Mouse (Mus musculus): ENCODE results near the gene P2ry10b.

Gene P2ry10b

DNA sequence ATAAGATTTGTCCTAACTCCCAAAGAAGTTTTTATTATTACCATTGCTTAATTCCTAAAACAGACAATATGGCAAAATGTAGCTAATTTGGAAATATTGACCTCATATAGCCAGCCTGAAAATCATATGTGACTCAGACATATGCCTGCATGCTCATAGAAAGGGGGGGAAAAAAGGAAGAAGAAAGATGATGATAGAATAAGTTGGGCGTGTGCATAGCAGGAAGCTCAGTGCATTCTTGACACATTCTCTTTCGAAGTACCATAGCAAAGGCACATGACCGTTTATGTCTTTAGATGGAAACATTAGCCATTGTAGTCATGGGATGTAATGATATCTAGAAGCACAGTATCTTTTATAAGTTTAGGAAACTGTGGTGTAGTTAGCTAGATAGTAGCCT lies at the start of gene P2ry10b:
P2ry10b (plus strand) TSS at position 247 of the 400 bp plus-strand sequence.
- DNase-seq (ENCODE audit: low read depth) = no peak

DNA sequence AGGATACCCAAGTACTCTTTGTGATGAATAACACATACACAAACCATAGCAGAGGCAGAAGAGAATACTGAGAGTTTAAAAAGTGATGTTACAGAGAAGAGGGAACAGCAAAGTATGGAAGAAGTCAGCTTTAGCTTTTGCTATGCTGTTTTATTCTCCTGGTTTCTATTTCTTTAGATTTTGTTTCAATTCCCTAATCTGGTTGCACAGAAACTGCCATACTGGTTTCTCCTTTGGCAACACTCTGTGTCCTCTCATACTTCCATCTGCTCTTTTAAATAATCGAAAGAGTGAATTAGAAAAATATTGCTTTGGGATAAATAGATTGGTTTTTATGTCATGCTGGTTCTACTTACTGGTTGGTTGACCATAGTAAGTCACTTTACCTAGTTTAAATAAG lies 32.4 kb upstream of the P2ry10b start:
- no peak for DNase-seq (ENCODE audit: low read depth)

DNA sequence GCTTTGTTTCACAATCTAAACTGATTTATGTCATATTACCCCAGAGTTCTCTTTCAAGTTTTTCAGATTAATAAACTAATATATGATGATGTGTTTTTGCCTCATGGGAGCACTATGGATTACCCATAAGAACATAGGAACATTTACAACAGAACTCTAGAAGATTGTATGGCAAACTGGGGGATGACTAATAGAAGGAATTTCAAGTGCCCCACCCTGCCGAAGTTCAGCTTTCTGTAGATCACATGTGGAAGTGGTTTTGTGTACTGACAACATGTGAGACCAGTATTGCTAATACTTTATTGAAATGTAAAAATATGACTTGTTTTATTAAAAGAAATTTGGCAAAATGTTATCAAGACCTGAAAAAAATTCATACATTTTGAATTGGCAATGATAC lies 31.7 kb upstream of the P2ry10b start:
- no peak for DNase-seq (ENCODE audit: low read depth)

DNA sequence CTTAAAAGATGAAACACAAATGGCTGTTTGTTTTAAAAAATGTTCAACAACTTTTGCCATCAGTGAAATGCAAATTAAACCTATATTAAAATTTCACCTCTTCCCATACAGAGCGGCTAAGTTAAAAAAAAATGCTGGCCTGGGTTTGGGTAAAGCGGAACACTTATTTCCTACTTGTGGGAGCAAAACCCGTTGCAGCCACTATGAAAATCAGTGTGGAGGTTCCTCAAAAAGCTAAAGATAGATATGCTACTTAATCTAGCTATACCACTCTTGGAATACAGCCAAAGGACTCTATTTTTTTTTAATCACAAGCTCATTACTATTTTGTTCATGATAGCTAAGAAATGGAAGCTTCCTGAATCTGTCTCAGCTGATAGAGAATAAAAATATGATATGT lies 5.5 kb upstream of the P2ry10b start:
- DNase-seq (ENCODE audit: low read depth) = no peak

DNA sequence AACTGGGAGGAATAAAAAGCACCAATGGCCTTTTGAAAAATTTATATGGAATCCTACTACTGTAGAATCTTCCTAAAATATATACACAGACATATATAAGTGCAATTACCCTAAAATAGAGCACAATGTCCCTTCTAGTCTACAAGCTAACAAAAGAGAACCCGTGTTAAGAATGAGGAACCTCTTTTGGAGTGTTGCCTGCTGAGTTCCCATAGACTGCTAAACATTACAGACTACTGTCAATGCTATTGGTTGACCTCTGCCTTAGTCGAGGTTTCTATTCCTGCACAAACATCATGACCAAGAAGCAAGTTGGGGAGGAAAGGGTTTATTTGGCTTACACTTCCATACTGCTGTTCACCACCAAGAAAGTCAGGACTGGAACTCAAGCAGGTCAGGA lies 4.8 kb upstream of the P2ry10b start:
- DNase-seq (ENCODE audit: low read depth) = no peak

DNA sequence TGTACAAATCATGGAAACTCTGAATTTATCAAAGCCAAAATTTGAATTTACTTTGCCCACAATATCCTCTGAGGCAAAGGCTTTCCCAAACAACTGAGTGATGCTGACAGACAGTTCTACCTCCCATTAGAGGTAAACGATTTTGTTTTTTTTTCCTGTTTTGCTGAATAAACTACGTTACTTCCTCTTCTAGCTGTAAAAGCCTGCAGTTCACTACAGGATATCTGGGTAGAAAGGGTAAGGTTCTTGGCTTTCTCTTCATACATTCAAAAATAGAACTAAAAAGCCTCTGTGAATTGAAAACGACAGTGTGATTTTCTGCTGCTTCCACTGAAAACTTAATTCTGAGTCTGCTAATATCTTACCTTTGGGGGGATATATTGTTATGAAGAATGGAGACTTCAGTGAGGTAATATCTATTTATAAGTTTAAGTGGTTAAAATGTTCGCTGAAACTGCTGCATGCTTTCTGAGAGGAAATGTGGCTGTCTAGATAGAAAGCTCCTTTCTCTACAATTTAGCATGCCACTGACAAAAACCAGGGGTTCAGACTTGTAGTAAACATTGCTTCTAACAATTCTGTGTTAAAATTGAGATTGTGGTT lies 765 bp downstream of the P2ry10b start:
- no peak for DNase-seq (ENCODE audit: low read depth)

DNA sequence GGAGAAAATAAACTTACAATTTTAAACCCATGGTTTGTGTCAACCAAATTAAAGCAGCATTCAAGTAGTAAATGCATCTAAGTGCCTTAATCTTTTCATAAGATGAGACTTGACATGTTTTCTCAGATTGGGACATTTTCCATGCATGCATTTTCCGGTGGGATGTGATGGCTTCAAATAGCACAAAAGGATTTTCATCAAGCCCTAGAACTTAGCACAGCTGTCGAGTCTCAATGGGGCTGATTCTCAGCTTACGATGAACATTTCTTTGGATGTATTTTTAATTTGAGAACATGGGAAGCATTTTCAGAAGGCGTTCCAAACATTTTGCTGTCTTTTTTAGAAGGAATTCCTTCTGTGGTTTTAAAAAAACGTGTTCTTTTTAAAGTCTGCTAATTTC lies 1.3 kb downstream of the P2ry10b start:
- DNase-seq (ENCODE audit: low read depth) = no peak

DNA sequence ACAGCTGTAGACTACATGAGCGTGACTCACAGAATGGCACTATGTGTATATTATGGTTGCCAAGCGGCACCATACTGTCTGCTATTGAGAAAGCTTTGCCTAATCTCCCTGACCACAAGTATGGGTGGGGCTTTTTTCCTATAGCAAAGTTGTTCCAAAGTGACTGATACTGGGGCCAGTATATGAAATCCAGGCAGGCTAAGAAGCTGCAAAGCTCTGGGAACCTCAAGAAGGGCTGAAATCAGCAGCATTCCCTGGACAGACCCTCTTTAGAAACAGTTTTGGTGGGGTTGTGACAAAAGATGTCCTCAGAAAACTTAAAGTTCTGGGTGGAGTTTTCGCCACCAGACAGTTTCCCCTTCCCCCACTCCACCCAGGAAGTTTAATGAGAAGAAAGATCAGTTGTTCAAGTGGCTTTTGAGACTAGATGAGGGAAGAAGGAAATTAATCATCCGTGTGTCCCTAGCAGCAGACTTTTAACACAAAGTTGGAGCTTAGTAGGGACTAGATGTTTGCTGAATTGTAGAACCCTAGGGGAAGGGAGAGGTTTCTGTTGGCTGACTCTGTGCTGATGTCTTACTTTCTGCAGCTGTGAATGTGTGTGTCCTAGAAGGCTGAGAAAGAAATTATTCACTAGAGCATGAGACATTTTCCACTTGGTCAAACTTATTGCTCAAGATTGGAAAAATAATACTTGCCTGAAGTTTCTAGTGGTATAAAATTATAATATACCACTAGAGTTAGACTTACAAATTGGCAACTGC lies 2.2 kb downstream of the P2ry10b start:
- DNase-seq (ENCODE audit: low read depth) = peak; percentile 45

DNA sequence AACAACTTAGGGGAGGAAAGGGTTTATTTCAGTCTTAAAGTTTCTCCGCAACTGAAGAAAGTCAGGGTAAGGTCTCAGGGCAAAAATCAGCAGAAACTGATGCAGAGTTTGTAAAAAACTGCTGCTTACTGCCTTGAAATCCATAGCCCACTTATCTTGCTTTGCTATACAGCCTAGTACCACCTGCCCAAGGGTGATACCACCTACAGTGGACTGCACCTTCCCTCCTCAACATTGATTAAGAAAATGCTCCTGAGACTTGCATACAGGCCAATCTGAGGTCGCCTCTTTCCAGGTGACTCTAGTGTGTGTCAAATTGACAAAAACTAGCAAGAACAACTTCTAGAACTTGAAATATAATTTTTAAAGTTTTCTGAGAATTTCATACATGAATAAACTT lies 7.3 kb downstream of the P2ry10b start:
- DNase-seq (ENCODE audit: low read depth) = no peak

DNA sequence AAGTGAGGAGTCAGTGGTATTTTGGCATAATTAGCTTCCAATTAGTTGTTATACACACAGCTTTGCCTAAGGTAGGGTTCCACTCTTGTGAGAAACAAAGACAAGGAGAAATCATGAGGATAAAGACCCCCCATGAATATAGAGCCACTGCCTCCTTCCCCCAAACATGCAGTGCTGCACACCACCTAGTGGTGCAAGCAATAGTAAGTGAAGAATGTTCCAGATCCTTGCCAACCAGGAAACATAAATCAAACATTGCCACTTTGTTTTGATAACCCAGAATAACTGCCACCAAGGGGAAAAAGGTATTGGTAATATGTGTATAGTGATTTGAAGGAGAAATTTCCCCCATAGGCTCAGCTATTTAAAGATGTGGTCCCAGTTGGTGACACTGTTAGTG lies 11.8 kb downstream of the P2ry10b start:
- no peak for DNase-seq (ENCODE audit: low read depth)

DNA sequence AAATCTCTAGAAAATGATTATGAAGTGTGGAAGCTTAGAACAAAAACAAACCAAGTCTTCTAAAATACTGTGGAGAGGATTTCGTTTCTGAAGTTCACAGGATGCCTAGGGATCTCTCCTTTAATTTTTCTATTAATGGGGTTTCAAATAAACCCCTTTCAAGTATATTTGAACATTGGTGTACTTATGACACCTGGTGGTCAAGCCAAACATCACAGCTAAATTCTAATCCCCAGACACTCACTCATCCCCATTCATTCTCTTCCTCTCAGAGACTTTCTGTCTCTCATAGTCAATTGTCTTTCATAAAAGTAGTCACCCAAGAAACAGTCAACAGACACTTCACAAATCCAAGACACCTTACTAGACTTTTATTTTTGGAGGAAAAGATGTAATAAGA lies 19.6 kb downstream of the P2ry10b start:
- no peak for DNase-seq (ENCODE audit: low read depth)

DNA sequence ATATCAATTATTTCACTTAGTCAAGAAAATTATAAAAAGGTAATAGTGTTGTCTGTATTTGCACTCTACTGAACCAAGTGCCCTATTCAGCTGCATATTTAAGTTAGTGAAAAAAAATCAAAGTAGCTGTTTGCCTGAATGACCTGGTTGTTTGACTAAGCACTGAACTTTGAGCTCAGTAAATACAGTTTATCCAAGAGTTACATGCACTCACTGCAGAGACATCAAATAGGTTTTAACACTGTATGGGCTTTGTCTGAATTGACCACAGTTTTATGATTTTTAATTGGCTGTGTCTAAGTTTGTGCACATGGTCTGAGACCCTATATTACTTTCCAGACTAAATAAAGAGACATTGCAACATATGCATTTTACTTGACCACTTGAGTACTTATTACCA lies 20.4 kb downstream of the P2ry10b start:
- DNase-seq (ENCODE audit: low read depth) = no peak

DNA sequence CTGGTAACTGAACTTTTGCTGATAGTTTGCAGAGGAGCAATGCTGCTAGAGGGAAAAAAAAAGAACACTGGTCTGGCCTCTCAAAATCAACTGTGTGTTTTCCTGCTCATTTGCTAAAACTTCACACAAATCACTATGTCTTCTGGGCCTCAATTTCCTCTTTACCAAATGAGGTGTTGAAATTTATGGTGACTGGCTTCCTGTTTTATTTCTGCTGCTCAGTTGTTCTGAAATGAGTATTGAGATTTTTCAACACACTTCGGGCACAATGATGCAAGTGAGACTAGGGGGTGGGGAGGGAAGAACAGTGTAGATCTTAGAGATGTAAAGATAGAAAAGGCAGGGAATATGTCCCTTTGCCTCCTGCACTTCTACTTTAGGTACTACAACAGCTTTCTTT lies 30.0 kb downstream of the P2ry10b start:
- no peak for DNase-seq (ENCODE audit: low read depth)

DNA sequence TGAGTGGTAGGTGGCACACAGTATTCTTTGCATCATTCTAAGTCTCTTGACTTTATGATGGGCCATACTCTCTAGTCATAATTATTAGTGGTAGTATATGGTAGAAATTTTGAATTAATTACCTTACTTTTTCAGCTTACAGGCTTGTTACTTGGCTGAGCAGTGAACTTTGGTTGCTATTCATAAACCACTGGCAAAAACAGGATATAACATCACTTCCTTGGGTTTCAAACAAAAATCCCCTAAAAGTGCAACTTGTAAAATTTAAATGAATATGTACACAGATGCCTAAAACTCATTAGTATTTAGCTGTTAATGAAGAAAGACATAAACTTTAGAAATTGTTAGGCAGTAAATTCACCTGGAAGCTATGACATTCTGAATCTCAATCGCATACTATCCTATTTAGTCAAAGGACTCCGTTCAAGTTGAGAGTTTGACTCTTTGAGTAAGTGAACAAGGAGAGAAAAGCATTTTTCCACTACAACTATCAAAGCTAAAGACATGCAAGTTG lies 68.9 kb downstream of the P2ry10b start:
- DNase-seq (ENCODE audit: low read depth) = no peak
